Mouse (Mus musculus) kidney, adult 18-20 months (tissue): ENCODE results near the gene Yy1.

ENCODE experiments used
- DNase-seq: peaks from one replicate; pipeline ENCODE4 v3.0.0; 2021

Gene Yy1

GRCm38 (mm10) chr12:108792546-108793452 is at the start of gene Yy1:
Yy1 (plus strand) TSS chr12:108792973.
- DNase-seq: peak; percentile 98

DNA sequence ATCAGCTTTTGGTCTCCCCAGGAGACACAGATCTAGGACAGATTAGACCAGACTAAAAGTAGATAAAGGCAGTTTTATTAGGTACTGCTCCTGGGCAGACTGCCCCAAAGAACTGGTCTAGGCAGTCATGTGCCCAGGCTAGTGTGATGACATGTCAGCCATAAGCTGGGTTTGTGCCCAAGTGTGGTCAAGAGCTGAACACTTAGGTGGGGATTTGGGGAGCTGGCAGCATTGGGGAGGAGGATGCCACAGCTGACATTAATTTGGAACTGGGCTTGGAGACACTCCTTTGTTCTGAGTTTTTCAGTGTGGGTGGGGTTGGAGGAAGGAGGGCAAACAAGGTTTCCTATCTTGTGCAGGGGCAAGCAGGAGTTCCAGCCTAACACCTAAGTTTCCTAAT is 46.8 kb upstream of the Yy1 start:
- DNase-seq: no peak

GRCm38 (mm10) chr12:108749019-108749418 is 43.8 kb upstream of the Yy1 start:
- DNase-seq: no peak

DNA sequence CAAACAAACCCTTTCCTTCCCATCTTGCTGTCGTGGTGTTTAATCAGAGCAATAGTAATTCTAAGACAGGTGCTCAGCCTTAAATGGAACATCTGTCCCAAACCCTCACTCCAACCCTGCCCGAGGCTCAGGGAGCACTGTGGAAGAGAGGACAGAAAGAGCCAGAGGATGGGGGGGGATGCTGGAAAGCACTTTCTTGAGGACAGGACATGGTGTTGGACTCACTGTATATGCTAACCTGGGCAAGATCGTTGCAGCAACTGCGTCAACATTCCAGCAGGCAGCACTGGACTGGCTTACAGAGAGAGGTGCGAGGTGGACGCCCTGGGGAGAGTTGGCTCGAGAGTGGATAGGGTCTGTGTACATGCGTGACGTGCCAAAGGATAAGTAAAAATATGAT is 43.3 kb upstream of the Yy1 start:
- no peak for DNase-seq

DNA sequence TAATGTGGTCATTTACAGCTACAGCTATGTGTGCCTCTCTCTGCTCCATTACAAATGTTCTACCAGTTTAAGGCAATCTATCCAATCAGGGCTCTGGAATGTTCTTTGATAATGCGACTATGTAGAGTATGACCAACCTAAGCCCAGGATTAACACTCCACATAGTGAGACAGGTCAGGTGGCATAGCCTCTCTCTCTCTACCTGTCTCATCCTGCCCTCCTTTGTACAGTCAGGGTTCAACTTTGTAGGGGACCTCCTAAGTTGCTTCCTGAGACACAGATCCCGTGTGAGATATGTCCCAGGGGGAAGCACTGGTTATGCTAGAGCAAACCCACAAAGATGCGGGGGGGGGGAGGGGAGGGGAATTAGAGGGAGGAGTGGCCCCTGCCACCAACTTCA is 42.5 kb upstream of the Yy1 start:
- DNase-seq: no peak

DNA sequence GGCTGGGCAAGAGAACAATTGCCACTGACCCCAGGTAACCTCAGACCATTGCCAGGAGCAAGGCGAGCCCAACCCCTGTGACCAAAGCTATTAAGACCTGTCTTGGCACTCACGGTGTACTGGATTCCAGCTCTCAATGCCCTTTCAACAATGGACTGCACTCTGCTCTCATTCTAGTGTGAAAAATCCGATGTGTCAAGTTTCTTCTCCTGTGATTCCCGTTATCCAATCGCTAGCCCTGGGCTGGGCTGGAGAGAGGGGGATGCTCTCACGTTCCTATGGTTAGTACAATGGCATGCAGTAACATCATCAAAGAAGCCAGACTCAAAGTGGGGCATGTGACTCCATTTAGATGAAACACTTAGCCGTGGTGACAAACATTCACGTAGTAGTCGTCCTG is 41.0 kb upstream of the Yy1 start:
- peak; percentile 9 for DNase-seq

DNA sequence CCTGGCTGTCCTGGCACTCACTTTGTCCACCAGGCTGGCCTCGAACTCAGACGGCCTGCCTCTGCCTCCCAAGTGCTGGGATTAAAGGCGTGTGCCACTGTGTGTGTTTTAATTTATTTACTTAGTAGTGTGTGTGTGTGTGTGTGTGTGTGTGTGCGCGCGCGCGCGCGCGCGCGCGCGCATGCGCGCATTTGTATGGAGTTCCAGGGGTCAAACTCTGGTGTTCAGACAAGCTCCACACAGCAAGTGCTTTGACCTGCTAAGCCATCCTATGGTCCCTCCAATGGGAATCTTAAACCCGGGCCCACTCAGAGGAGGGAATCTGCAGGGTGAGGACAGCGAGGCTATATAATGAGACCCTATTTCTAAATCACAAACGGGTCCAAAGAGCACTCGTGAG is 37.6 kb upstream of the Yy1 start:
- DNase-seq: no peak

GRCm38 (mm10) chr12:108756611-108757010 is 36.2 kb upstream of the Yy1 start:
- no peak for DNase-seq

GRCm38 (mm10) chr12:108757717-108758257 is 35.0 kb upstream of the Yy1 start:
- peak; percentile 99 for DNase-seq

- no peak for DNase-seq
These were observed 34.5 kb upstream of the Yy1 start for GRCm38 (mm10) chr12:108758273-108758672.

GRCm38 (mm10) chr12:108758682-108759081 is 34.1 kb upstream of the Yy1 start:
- no peak for DNase-seq

DNA sequence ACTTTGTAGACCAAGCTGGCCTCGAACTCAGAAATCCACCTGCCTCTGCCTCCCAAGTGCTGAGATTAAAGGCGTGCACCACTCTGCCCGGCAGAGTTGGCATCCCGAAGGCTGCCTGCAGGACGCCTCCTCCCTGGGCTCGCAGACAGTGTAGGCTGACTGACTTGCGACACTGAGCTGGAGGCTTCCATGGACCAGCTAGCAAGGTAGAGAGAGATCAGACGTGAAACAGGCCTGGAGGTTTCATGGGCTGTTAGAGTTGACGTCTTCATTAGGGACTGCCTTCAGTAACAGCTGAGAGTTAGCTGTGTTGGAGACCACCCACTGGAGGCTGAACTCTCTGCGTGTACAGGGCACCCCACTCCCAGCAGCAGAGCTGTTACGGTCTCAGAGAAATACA is 33.5 kb upstream of the Yy1 start:
- DNase-seq: no peak

- no peak for DNase-seq
These were observed 32.8 kb upstream of the Yy1 start for GRCm38 (mm10) chr12:108760016-108760415.

GRCm38 (mm10) chr12:108760500-108761020 is 32.2 kb upstream of the Yy1 start:
- peak; percentile 9 for DNase-seq

DNA sequence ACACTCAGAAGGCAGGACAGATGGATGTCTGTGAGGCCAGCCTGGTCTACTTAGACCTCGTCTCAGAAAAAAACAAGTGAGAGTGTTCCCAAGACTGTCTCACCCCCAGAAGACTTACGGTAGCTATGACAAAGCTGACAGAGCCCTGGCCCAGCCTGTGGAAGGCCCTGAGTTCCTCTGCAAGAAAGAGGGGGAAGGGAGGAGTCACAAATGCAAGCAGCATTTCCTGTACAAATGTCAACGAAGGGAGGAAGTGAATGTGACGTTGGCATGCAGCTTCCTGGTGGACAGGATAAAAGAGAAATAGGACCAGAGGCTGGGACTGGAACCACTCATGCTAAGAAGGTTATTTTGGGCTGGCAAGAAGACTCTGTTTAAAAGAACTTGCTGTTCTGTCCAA is 31.6 kb upstream of the Yy1 start:
- DNase-seq: peak; percentile 16

GRCm38 (mm10) chr12:108761665-108762064 is 31.1 kb upstream of the Yy1 start:
- no peak for DNase-seq

DNA sequence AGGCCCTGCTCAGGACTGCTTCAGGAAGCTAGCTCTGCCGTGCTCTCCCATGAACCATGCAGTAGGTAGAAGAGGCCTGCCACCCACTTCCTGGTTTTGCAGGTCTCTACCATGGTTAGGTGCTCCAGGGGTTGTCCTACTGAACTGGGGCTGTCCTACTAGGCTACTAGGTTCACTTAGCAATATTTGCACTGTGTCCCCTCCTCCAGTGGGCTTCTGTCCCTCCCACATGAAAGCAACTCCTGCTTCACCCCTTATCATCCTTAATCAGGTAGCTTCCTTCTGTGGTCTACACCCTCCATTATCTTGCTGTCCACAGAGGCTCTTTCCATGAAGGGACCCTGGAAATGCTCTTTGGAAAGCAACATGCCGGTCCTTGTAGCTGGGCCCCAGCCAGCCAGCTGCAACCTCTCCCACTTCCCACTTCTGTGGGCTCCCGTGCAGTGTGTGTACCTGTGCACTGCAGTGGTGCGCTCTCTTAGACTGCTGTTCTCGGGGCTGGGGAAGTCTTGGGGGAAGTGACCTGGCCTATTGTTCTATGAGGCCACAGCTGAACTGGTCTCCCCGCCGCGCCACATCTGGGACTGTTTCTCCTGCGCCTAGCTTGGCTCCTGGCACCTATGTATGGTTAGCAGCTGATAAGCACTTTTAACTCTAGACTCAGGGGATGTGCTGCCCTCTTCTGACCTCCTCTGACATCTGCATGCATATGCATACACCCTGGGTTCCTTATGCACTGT is 29.5 kb upstream of the Yy1 start:
- DNase-seq: peak; percentile 9

DNA sequence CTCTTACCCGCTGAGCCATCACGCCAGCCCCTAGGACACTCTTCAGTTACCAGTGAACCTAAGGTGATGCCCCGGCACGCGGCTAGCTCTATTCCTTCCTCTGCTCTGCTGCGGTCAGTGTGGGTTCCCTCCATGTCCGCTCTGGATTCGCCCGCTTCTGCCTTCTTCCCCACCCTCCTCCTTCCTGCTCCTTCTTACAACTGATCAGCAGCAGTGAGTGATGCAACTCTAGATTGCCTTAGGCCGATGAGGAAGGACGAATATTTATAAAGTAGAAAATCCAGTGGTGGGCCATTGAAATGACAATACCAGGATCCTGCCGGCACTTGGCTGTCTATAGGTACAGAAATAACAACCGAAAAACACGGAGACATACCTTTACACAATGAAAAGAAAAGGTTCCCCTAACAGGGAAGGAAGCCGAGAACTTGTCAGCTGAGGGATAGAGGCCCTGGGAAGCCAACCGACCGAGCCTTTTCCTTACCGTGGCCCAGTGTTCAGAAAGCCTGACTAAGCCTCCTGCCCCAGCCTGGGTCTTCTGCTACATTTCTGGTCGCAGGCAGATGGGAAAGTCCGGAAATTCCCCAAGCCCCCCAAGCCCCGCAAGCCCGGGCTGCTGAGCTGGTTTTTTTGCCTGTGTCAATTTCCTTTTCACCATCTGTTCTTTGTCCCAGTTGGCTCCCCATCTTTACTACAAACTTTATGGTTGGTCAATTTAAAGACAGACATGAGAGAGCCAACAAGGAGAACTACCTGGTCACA is 27.7 kb upstream of the Yy1 start:
- peak; percentile 14 for DNase-seq

- peak; percentile 80 for DNase-seq
These were observed 27.0 kb upstream of the Yy1 start for GRCm38 (mm10) chr12:108765751-108766221.

- DNase-seq: no peak
These were observed 26.5 kb upstream of the Yy1 start for GRCm38 (mm10) chr12:108766316-108766715.

DNA sequence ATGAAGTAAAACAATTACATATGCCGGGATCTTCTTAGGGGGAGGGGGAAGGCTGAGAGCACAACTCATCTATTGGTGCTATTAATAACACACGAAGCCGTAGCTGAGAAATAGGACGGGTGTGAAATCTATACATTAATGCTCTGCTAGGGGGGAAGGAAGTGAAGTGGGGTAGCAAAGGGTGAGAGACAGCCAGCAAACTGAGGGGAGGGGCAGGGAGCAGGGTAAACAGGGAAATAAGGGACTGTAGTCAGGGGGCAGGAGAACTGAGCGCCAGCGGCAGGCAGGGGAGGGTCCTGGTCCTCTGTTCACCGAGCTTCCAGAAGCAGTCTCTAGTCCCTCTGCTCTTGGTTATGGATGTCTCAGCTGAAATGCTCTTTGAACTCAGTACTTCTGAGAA is 25.9 kb upstream of the Yy1 start:
- DNase-seq: no peak

DNA sequence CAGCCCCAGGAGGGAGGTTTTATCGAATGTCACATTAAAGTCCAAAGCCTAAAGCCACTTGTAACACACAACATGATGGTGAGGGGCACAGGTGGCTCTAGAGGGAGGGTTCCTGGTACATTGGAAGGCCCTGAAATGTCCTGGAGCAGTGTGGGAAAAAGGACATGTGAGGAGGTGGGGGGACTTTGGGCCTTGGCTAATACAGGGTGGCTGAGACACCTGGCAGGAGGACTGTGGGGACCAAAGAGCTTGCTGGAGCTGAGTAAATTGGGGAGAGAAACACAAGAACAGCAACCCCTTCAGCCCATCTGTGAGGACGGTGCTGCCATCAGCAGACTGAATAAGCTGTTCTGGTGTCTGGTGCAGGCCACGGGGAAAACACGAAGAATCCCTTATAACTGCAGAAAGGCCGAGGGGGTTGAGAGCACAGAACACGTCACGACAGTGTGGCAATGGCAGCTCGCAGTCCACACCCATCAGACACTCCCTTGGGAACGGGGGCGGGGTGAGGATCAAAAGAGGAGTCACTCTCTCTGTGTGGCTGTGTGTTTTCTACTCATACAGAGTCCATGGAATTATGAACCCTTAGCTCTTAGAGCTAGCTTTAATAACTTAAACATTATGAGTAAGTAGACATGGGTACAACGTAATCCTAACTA is 24.4 kb upstream of the Yy1 start:
- no peak for DNase-seq
